Mouse (Mus musculus): ENCODE data around the gene Anxa10. TPM values are rescaled to one million over a fixed set of nuclear protein-coding genes. Genes with fewer than 3 reads are reported as not detected.

Anxa10 gene
- 0.07 TPM in 1 of 2 replicates, not detected in the other for polyA plus RNA-seq (2015; fragmentation: Nextera tagmentation; extraction: Ambion mirVana)

DNA sequence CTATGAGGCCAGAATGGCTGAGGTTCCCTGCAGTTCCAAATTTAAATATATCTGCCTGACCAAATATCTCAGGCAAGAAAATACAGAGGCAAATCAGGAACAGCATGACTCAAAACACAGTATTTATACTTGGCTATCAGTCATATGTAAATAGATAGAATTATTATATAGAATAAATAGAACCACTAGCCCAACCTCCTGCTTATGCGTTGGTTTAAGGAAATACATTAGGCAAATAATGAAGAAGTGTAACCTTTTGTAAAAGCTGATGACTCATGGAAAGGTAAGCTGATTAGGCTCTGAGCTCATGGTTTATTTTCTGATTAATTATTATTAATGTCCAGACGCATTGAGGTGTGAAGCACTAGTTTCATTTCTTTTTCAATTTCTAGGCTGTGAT lies at the start of gene Anxa10:
Gene Anxa10 (minus strand): TSS at position 53 of the 400 bp plus-strand sequence.
- no peak within 1 kb of the TSS for H3K27ac ChIP-seq (ENCODE audit: low read length)
- WGBS (ENCODE audit: insufficient replicate concordance): 50% methylated on average over 2 of the region's 2 CpGs
- H3K4me2 ChIP-seq (ENCODE audit: low read depth, low read length): no peak within 1 kb of the TSS
- H3K4me1 ChIP-seq (ENCODE audit: control insufficient read depth, low read depth, low read length): no peaks in the 10 kb centered on the region
- H3K9me3 ChIP-seq (replicated peaks; ENCODE audit: control insufficient read depth, low read length): no peaks in the 10 kb centered on the region
- no peak for ATAC-seq (ENCODE audit: low read depth)
- no peak within 1 kb of the TSS for H3K4me3 ChIP-seq (ENCODE audit: low read depth, low read length)
- no peak within 1 kb of the TSS for H3K9ac ChIP-seq (ENCODE audit: low read depth, low read length)
- H3K36me3 ChIP-seq (ENCODE audit: control insufficient read depth, insufficient read depth): no peaks in the 10 kb centered on the region
- H3K27me3 ChIP-seq (ENCODE audit: control insufficient read depth, insufficient read depth, low read depth, low read length): no peaks in the 10 kb centered on the region

- H3K27me3 ChIP-seq (ENCODE audit: control insufficient read depth, insufficient read depth, low read depth, low read length): no peaks in the 10 kb centered on the region
- no peak overlapping the region for H3K4me2 ChIP-seq (ENCODE audit: low read depth, low read length)
- ATAC-seq (ENCODE audit: low read depth): no peak
- H3K4me3 ChIP-seq (ENCODE audit: low read depth, low read length): no peak overlapping the region
- H3K36me3 ChIP-seq (ENCODE audit: control insufficient read depth, insufficient read depth): no peaks in the 10 kb centered on the region
- H3K4me1 ChIP-seq (ENCODE audit: control insufficient read depth, low read depth, low read length): no peaks in the 10 kb centered on the region
- no peak overlapping the region for H3K9ac ChIP-seq (ENCODE audit: low read depth, low read length)
- WGBS (ENCODE audit: insufficient replicate concordance): 46% methylated on average over 3 of the region's 3 CpGs
- H3K9me3 ChIP-seq (replicated peaks; ENCODE audit: control insufficient read depth, low read length): no peaks in the 10 kb centered on the region
- no peak overlapping the region for H3K27ac ChIP-seq (ENCODE audit: low read length)
Measured at GRCm38 (mm10) chr8:62132662-62133366, 9.9 kb upstream of the Anxa10 start.

- Histone ChIP-seq H3K9me3 (replicated peaks; ENCODE audit: control insufficient read depth, low read length) (no peaks in the 10 kb centered on the region), H3K4me3 (ENCODE audit: low read depth, low read length) (no peak overlapping the region), H3K27me3 (ENCODE audit: control insufficient read depth, insufficient read depth, low read depth, low read length) (no peaks in the 10 kb centered on the region), H3K27ac (ENCODE audit: low read length) (no peak overlapping the region), H3K9ac (ENCODE audit: low read depth, low read length) (no peak overlapping the region), H3K4me2 (ENCODE audit: low read depth, low read length) (no peak overlapping the region), H3K4me1 (ENCODE audit: control insufficient read depth, low read depth, low read length) (no peaks in the 10 kb centered on the region), H3K36me3 (ENCODE audit: control insufficient read depth, insufficient read depth) (no peaks in the 10 kb centered on the region)
- WGBS (ENCODE audit: insufficient replicate concordance): 57% methylated on average over 2 of the region's 2 CpGs
- ATAC-seq (ENCODE audit: low read depth): no peak
Measured at GRCm38 (mm10) chr8:62097213-62097612, 25.7 kb downstream of the Anxa10 start.

GRCm38 (mm10) chr8:62081804-62082203 lies 41.1 kb downstream of the Anxa10 start:
- no peak for ATAC-seq (ENCODE audit: low read depth)

GRCm38 (mm10) chr8:62080195-62080802 lies 42.7 kb downstream of the Anxa10 start:
- Histone ChIP-seq H3K4me1 (ENCODE audit: control insufficient read depth, low read depth, low read length) (no peaks in the 10 kb centered on the region), H3K9ac (ENCODE audit: low read depth, low read length) (no peak overlapping the region), H3K4me2 (ENCODE audit: low read depth, low read length) (no peak overlapping the region), H3K9me3 (replicated peaks; ENCODE audit: control insufficient read depth, low read length) (no peaks in the 10 kb centered on the region), H3K36me3 (ENCODE audit: control insufficient read depth, insufficient read depth) (no peaks in the 10 kb centered on the region), H3K27ac (ENCODE audit: low read length) (no peak overlapping the region), H3K27me3 (ENCODE audit: control insufficient read depth, insufficient read depth, low read depth, low read length) (no peaks in the 10 kb centered on the region), H3K4me3 (ENCODE audit: low read depth, low read length) (no peak overlapping the region)
- 38% methylated on average over 3 of the region's 3 CpGs for WGBS (ENCODE audit: insufficient replicate concordance)
- no peak for ATAC-seq (ENCODE audit: low read depth)

More at GRCm38 (mm10) chr8:62081804-62082203, 41.1 kb downstream of the Anxa10 start:
- Histone ChIP-seq H3K9me3 (replicated peaks; ENCODE audit: control insufficient read depth, low read length) (no peaks in the 10 kb centered on the region), H3K9ac (ENCODE audit: low read depth, low read length) (no peak overlapping the region), H3K27ac (ENCODE audit: low read length) (no peak overlapping the region), H3K4me2 (ENCODE audit: low read depth, low read length) (no peak overlapping the region), H3K27me3 (ENCODE audit: control insufficient read depth, insufficient read depth, low read depth, low read length) (no peaks in the 10 kb centered on the region), H3K4me3 (ENCODE audit: low read depth, low read length) (no peak overlapping the region), H3K4me1 (ENCODE audit: control insufficient read depth, low read depth, low read length) (no peaks in the 10 kb centered on the region), H3K36me3 (ENCODE audit: control insufficient read depth, insufficient read depth) (no peaks in the 10 kb centered on the region)
- 55% methylated on average over 2 of the region's 2 CpGs for WGBS (ENCODE audit: insufficient replicate concordance)

DNA sequence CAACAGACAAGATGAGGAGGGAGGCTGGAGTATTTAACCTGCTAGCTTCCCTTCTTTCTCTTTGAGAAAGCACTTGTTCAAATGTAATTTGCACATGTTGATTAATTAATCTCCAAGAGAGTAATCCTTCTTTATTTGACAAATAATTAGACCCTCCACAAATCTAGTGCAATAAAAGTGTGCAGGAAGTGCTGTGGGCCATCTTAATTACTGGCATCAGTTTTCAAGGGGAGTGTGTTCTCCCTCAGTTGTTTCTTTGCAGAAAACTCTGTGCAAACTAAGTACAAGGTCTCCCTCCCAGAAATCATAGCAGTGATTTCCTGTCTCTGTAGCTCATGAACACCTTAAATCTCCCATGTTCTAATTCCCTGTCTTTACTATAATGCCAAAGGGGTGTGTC lies 54.6 kb downstream of the Anxa10 start:
- ATAC-seq (ENCODE audit: low read depth): no peak
- no peaks in the 10 kb centered on the region for H3K36me3 ChIP-seq (ENCODE audit: control insufficient read depth, insufficient read depth)
- no peak overlapping the region for H3K4me3 ChIP-seq (ENCODE audit: low read depth, low read length)
- no peak overlapping the region for H3K27ac ChIP-seq (ENCODE audit: low read length)
- no peaks in the 10 kb centered on the region for H3K9me3 ChIP-seq (replicated peaks; ENCODE audit: control insufficient read depth, low read length)
- H3K27me3 ChIP-seq (ENCODE audit: control insufficient read depth, insufficient read depth, low read depth, low read length): no peaks in the 10 kb centered on the region
- no peak overlapping the region for H3K4me2 ChIP-seq (ENCODE audit: low read depth, low read length)
- H3K9ac ChIP-seq (ENCODE audit: low read depth, low read length): no peak overlapping the region
- H3K4me1 ChIP-seq (ENCODE audit: control insufficient read depth, low read depth, low read length): no peaks in the 10 kb centered on the region

DNA sequence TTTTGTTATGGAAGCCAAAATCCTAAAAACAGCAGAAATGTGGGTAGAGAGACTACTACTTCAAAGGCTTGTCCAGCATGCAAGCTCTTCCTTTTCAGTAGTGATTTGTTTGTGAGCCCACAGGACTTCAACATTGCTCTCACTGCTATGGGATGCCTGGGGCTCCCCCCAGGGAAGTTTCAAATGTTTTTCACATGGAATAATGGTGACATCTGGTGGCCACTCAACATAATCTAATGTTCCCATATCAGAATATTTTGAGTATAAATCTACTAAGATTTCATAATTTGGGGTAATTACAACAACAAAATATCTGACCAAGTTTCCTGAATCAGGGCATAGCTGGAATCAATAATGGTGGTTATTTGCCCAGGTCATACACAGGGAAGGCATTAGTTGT lies 62.6 kb downstream of the Anxa10 start:
- H3K27me3 ChIP-seq (ENCODE audit: control insufficient read depth, insufficient read depth, low read depth, low read length): no peaks in the 10 kb centered on the region
- H3K4me3 ChIP-seq (ENCODE audit: low read depth, low read length): no peak overlapping the region
- ATAC-seq (ENCODE audit: low read depth): no peak
- no peak overlapping the region for H3K27ac ChIP-seq (ENCODE audit: low read length)
- no peaks in the 10 kb centered on the region for H3K9me3 ChIP-seq (replicated peaks; ENCODE audit: control insufficient read depth, low read length)
- no peak overlapping the region for H3K9ac ChIP-seq (ENCODE audit: low read depth, low read length)
- H3K4me1 ChIP-seq (ENCODE audit: control insufficient read depth, low read depth, low read length): no peaks in the 10 kb centered on the region
- H3K4me2 ChIP-seq (ENCODE audit: low read depth, low read length): no peak overlapping the region
- H3K36me3 ChIP-seq (ENCODE audit: control insufficient read depth, insufficient read depth): no peaks in the 10 kb centered on the region

DNA sequence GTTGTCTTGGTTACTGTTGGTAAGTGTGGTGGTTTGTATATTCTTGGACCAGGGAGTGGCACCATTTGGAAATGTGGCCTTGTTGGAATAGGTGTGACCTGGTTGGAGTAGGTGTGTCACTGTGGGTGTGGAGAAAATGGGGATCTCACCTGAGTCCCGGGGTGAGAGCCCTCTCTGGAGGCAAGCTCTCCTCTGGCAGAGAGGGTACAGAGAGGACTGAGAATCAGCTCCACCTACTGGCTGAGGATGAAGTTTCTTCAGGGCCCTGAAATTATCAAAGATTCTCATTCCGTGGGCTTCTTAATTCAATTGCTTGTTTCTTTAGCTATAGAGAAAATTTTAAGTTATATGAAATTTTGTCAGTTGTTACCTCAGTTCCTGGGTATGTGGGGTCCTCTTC lies 76.1 kb downstream of the Anxa10 start:
- ATAC-seq (ENCODE audit: low read depth): no peak
- Histone ChIP-seq H3K4me2 (ENCODE audit: low read depth, low read length) (no peak overlapping the region), H3K9me3 (replicated peaks; ENCODE audit: control insufficient read depth, low read length) (no peaks in the 10 kb centered on the region), H3K27ac (ENCODE audit: low read length) (no peak overlapping the region), H3K4me1 (ENCODE audit: control insufficient read depth, low read depth, low read length) (no peaks in the 10 kb centered on the region), H3K9ac (ENCODE audit: low read depth, low read length) (no peak overlapping the region), H3K36me3 (ENCODE audit: control insufficient read depth, insufficient read depth) (no peaks in the 10 kb centered on the region), H3K4me3 (ENCODE audit: low read depth, low read length) (no peak overlapping the region), H3K27me3 (ENCODE audit: control insufficient read depth, insufficient read depth, low read depth, low read length) (no peaks in the 10 kb centered on the region)
- 28% methylated on average over 2 of the region's 2 CpGs for WGBS (ENCODE audit: insufficient replicate concordance)

GRCm38 (mm10) chr8:62034351-62034750 lies 88.6 kb downstream of the Anxa10 start:
- Histone ChIP-seq H3K36me3 (ENCODE audit: control insufficient read depth, insufficient read depth) (no peaks in the 10 kb centered on the region), H3K4me2 (ENCODE audit: low read depth, low read length) (no peak overlapping the region), H3K9me3 (replicated peaks; ENCODE audit: control insufficient read depth, low read length) (no peaks in the 10 kb centered on the region), H3K27me3 (ENCODE audit: control insufficient read depth, insufficient read depth, low read depth, low read length) (no peaks in the 10 kb centered on the region), H3K4me3 (ENCODE audit: low read depth, low read length) (no peak overlapping the region), H3K4me1 (ENCODE audit: control insufficient read depth, low read depth, low read length) (no peaks in the 10 kb centered on the region), H3K9ac (ENCODE audit: low read depth, low read length) (no peak overlapping the region), H3K27ac (ENCODE audit: low read length) (no peak overlapping the region)
- WGBS (ENCODE audit: insufficient replicate concordance): 52% methylated on average over 3 of the region's 3 CpGs
- ATAC-seq (ENCODE audit: low read depth): no peak
